ENCODE assay signal across 19 mouse cellular contexts in the genomic region with DNA sequence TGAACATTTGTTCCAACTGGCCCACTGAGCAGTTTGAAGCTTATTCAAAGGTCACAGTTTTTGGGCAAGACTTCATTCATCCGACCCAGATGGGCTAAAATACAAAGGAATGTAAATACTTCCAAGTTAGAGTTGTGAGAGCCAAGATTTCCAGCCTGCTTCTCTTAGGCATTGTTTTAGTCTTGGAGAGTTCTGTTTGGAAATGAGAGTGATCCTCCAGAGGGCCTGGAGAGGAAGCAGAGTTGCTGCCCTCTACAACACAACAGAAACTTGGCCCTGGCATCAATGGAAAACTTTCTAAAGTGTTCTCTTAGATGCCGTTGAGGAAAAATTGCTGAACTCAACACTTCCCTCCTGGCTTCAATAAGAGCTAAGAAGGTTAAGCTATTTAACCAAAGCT.
DNase-seq lines count a peak whose midpoint lies in the region; ATAC-seq and TF ChIP-seq lines count a peak whose summit lies in the region.
"Had no signal": no experiment of that assay in that cellular context is flagged by ENCODE, and none has a peak within 500 bp of the region (broad histone marks: within the 10 kb centered on the region; RNA-seq: fewer than 3 reads in every experiment).

No protein-coding gene starts in this region.

- TF ChIP-seq EP300 in heart, postnatal 0 days (IDR thresholded peaks at IDR 0.05; ENCODE audit: low read depth), result no peak

- no peaks in the 10 kb centered on the region for H3K27me3 ChIP-seq in heart, postnatal 0 days (ENCODE audit: control insufficient read depth, insufficient read depth, low read length)
- H3K27me3 ChIP-seq in heart, embryonic 12.5 days (replicated peaks), result no peaks in the 10 kb centered on the region
- H3K27me3 ChIP-seq: limb, embryonic 12.5 days; liver, embryonic 15.5 days had no signal

- TF ChIP-seq CTCF in heart, postnatal 0 days (IDR thresholded peaks at IDR 0.05; ENCODE audit: low read depth), result no peak
- TF ChIP-seq CTCF in embryonic fibroblast, embryonic 13.5 days (IDR thresholded peaks at IDR 0.05; ENCODE audit: borderline replicate concordance, insufficient read depth, low read length), result no peak

- WGBS in heart, postnatal 0 days, result 43% methylated on average over 2 of the region's 2 CpGs
- WGBS in heart, embryonic 12.5 days, result 53% methylated on average over 2 of the region's 2 CpGs

- no peak overlapping the region for H3K4me2 ChIP-seq in heart, postnatal 0 days (ENCODE audit: low read depth, low read length)
- H3K4me2 ChIP-seq in heart, embryonic 12.5 days, result no peak overlapping the region
- H3K4me2 ChIP-seq: limb, embryonic 12.5 days; liver, embryonic 15.5 days had no signal

- no peaks in the 10 kb centered on the region for H3K9me3 ChIP-seq in heart, postnatal 0 days (replicated peaks; ENCODE audit: control insufficient read depth, low read length)
- H3K9me3 ChIP-seq in heart, embryonic 12.5 days (replicated peaks), result no peaks in the 10 kb centered on the region
- H3K9me3 ChIP-seq: G1E; limb, embryonic 12.5 days; liver, embryonic 15.5 days; midbrain, embryonic 10.5 days had no signal

- no peak for ATAC-seq in heart, postnatal 0 days (ENCODE audit: insufficient read depth, low read depth)
- ATAC-seq in heart, embryonic 12.5 days (ENCODE audit: insufficient number of reproducible peaks, low FRiP score), result no peak
- ATAC-seq: hindbrain, embryonic 16.5 days had no signal

- H3K9ac ChIP-seq in heart, postnatal 0 days (replicated peaks; ENCODE audit: low read depth, low read length), result no peak overlapping the region
- no peak overlapping the region for H3K9ac ChIP-seq in heart, embryonic 12.5 days
- H3K9ac ChIP-seq: limb, embryonic 12.5 days; liver, embryonic 15.5 days had no signal

- no peaks in the 10 kb centered on the region for H3K36me3 ChIP-seq in heart, postnatal 0 days (replicated peaks; ENCODE audit: control insufficient read depth, insufficient read depth, low read length)
- H3K36me3 ChIP-seq in heart, embryonic 12.5 days, result no peaks in the 10 kb centered on the region
- H3K36me3 ChIP-seq: G1E; limb, embryonic 12.5 days; liver, embryonic 15.5 days; midbrain, embryonic 10.5 days had no signal

- no peak for TF ChIP-seq POLR2A in embryonic fibroblast, embryonic 13.5 days (IDR thresholded peaks at IDR 0.05; ENCODE audit: low read depth, low read length)

- no peaks in the 10 kb centered on the region for H3K4me1 ChIP-seq in heart, postnatal 0 days (ENCODE audit: control insufficient read depth, insufficient read depth)
- H3K4me1 ChIP-seq in heart, embryonic 12.5 days (replicated peaks), result no peaks in the 10 kb centered on the region
- H3K4me1 ChIP-seq in embryonic fibroblast, embryonic 13.5 days (ENCODE audit: control insufficient read depth, insufficient read depth, low read length), result peaks cover 6% of the 10 kb centered on the region
- H3K4me1 ChIP-seq: limb, embryonic 12.5 days; liver, embryonic 15.5 days; midbrain, embryonic 10.5 days had no signal

- no peak overlapping the region for H3K27ac ChIP-seq in heart, postnatal 0 days (ENCODE audit: low read depth)
- no peak overlapping the region for H3K27ac ChIP-seq in heart, embryonic 12.5 days (ENCODE audit: poor library complexity, severe bottlenecking)
- H3K27ac ChIP-seq in embryonic fibroblast, embryonic 13.5 days (ENCODE audit: insufficient read depth, low read length), result 0 out of 2 replicates have a peak overlapping the region, but pooled peaks have one; percentile 6
- H3K27ac ChIP-seq: left cerebral cortex, adult 2 months; limb, embryonic 12.5 days; liver, embryonic 15.5 days; midbrain, embryonic 10.5 days had no signal

- peak; percentile 25 for DNase-seq in heart, postnatal 0 days (ENCODE audit: low spot score)
- DNase-seq in Muller cell, postnatal 12 days (ENCODE audit: inconsistent ontology term), result peak; percentile 50
- peak; percentile 53 for DNase-seq in lung, postnatal 25 days (ENCODE audit: low spot score)
- DNase-seq in thymus, postnatal 36 days, result no peak
- DNase-seq in thymus, postnatal 0 days (ENCODE audit: low spot score), result no peak
- DNase-seq: adrenal gland, adult 8-10 months; cerebellum, adult 2 months; gastrocnemius, postnatal 36 days; kidney, adult 18-20 months; right cerebral cortex, adult 18-20 months had no signal

- H3K4me3 ChIP-seq in heart, postnatal 0 days (ENCODE audit: low read depth, low read length), result no peak overlapping the region
- no peak overlapping the region for H3K4me3 ChIP-seq in heart, embryonic 12.5 days
- no peak overlapping the region for H3K4me3 ChIP-seq in embryonic fibroblast, embryonic 13.5 days (ENCODE audit: insufficient read depth, low read length)
- H3K4me3 ChIP-seq: left cerebral cortex, adult 2 months; limb, embryonic 12.5 days; liver, embryonic 15.5 days; midbrain, embryonic 10.5 days; myocyte had no signal

Comparison
In these comparisons a context has a peak if more than half of its experiments do, and no peak if none do; other contexts are left out.
1. DNase-seq: peak in heart, postnatal 0 days (single experiment), Muller cell, postnatal 12 days (single experiment) and lung, postnatal 25 days (single experiment); none in thymus, postnatal 36 days (0 of 2) and thymus, postnatal 0 days (single experiment).